Mouse (Mus musculus) v-Abl transformed pro-B cells (cell line): ENCODE results near the gene Plau.

Experiments used
- in situ Hi-C, 2 experiments: fragments of 400-800 bp; cut with MboI; formaldehyde crosslinking; loops; one replicate each; pipeline ENCODE4 v1.15.1; 2025; ENCODE audit not compliant: unreplicated experiment in 2 of 2

Gene Plau

GRCm38 (mm10) chr14:20885091-20885888 lies 48.8 kb downstream of the Plau start:
- in situ Hi-C loops: loop anchor here in 1 of 2 experiments (5.0 kb wide), 1 partner anchor 92 kb away; no protein-coding TSS in a partner anchor

- in situ Hi-C loops: loop anchor here in 1 of 2 experiments (5.0 kb wide), 1 partner anchor 91 kb away; no protein-coding TSS in a partner anchor
These were observed 49.8 kb downstream of the Plau start for GRCm38 (mm10) chr14:20886266-20886665.

GRCm38 (mm10) chr14:20887541-20888085 lies 51.2 kb downstream of the Plau start:
- in situ Hi-C loops: loop anchor here in 1 of 2 experiments (5.0 kb wide), 1 partner anchor 90 kb away; no protein-coding TSS in a partner anchor

GRCm38 (mm10) chr14:20891941-20892402 lies 55.5 kb downstream of the Plau start:
- in situ Hi-C loops: no loop called here
